Mouse (Mus musculus): ENCODE measurements around the gene Adgrl3.

GRCm38 (mm10) chr5:81061386-81061785 is 41.4 kb downstream of the Adgrl3 start:
- TF ChIP-seq CTCF (IDR thresholded peaks at IDR 0.05): no peak
- no peak for TF ChIP-seq EP300 (IDR thresholded peaks at IDR 0.05; ENCODE audit: insufficient read depth, low read depth, low read length)
- no peak for TF ChIP-seq POLR2A (IDR thresholded peaks at IDR 0.05; ENCODE audit: insufficient read depth, low read depth, low read length)

Measured in heart, adult 2 months (tissue).